Mouse (Mus musculus) kidney, adult 11 months (tissue): ENCODE results near the gene Trafd1.
"Not testable (repeated sequence)": the region's sequence is repeated elsewhere in the genome, so short reads cannot be mapped to it uniquely, and the experiment has no call there.

Experiments used
- DNase-seq: peaks from one replicate; pipeline ENCODE4 v3.0.0; 2022

Trafd1 gene

DNA sequence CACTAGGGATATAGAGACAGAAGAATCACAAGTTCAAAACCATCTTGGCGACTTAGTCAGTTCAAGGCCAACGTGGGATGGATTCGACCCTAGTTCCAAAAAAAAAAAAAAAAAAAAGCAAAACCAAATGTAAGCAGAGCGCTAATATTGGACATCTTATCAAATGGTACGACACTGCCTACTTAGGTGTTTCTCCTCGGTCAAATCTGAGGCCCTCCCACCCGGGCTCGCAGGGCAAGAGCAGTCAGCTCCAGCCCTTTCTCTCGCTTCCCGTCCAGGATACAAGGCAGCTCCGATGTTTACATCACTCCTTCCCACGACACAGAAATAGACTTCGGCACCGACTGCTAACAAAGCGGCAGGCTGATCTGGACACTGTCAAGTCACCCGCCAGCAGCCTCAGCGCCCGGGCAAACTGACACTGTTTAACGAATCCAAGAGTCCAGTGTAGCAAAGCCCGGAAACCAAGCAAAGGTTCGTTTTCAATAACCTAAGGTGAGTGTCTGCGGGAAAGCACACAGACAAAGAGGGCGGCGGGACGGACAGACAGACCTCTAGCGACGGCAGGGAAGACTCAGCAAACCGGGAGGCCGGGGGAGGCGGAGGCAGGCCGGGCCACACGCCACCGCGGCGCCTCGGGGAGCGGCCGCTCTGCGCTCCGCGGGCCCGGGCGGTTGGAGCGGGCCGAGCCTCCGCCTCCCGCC, 523 bp downstream of the Trafd1 start:
- DNase-seq: peak; percentile 72

DNA sequence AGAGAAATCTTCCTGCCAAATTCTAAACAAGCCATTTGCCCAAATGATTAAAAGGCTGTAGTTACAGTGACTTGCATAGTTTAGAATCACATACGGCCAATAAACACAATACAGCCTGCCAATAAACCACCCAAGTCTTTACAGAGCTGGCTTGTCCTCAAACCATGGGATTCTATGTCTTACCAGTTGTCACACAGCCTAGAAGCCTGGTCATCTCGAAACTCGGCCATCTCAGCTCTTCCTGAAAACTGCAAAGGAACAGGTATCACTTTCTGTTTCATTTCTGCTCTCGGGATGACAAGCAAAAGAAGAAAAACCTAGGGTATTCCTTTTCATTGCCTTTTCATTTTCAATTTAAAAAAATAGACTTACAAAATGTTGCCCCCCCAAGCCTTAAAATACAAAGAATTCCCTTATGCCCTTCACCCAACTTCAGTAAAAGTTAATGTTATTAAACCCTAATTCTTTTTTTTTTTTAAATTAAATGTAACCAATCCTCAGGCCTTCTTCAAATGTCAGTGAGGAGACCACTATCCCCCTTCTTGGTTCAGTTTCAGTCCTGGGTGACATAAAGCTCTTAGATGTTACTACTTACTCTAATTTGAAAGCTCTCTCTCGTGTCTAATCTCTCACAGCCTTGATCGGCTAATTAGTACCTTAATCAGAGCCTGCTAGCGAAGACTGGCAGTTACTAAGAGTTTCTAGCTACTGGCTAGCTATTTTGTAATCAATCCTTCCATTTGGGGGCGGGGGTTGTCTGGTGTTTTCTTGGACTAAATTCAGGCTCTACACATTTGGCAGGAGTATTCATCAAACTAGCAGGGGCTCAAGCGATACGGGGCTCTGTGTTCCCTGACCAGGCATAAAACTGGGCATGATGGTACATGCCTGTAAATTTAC, 1.3 kb downstream of the Trafd1 start:
- DNase-seq: no peak

DNA sequence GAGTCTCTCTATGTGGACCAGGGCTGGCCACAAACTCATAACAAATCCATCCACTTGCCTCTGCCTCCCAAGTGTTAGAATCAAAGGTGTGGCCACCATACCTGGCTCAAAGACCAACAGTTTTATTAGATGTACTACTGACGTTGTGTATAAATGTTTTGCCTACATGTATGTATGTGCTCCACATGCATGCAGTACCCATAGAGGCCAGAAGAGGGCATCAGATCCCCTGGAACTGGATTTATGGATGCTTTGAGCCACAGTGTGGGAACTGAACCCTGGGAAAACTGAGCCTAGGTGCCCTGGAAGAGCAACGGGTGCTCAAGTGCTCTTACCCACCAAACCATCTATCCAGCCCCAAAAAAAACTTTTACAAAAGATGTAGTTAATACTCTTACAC, 4.7 kb downstream of the Trafd1 start:
- no peak for DNase-seq

DNA sequence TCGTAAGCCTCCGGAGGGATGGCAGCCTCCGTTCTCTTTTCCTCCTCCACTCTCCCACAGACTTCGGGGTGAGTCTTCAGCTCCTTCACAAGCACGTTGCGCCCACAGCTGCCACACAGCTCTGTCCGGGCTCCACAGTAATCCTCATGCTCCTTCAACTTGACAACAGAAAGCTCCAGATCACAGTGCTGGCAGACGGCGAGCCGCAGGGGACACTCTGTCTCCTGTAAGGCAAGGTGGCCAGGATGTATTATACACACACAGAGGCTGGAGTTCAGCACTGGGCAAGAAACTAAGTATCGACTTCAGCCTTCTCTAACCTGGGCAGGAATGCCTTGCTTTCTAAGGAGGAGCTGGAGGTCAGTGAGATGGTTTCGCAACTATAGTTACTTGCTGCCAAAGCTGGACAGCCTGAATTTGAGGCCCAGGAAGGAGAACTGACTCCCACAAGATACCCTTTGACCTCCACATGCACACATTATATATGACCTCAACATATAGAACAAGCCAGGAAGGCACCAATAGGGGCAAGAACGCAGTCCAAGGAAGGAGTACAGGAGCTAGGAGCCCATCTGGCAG, 6.7 kb downstream of the Trafd1 start:
- no peak for DNase-seq

DNA sequence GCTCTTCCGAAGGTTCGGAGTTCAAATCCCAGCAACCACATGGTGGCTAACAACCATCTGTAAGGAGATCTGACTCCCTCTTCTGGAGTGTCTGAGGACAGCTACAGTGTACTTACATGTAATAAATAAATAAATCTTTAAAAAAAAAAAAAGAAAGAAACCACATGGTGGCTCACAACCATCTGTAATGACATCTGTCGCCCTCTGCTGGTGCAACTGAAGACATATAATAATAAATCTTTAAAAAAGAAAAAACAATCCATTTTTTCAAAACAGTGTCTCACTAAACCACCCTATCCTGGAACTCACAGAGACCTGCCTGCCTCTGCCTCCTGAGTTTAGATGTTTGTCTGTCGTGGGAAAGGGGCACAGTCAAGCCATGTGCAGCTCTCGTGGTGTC, 8.5 kb downstream of the Trafd1 start:
- not testable (repeated sequence) for DNase-seq

DNA sequence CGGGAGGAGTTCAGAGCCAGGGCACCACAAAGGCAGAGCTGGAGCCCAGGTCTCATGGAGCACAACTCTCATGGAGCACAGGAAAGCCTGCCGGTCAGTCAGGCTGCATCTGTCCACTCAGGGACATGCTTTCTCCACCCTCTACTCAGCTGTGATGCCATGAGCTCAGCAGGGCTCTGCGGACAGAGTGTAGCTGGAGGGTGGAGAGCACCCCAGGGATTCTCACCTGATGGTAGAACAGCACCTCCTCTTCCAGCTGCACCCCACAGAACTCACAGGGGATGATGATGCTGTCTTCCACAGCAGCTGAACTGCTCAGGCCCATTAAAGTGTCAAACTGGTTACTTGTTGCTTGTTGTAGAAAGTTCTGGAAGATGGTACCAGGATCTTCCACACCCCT, 10.6 kb downstream of the Trafd1 start:
- DNase-seq: no peak

DNA sequence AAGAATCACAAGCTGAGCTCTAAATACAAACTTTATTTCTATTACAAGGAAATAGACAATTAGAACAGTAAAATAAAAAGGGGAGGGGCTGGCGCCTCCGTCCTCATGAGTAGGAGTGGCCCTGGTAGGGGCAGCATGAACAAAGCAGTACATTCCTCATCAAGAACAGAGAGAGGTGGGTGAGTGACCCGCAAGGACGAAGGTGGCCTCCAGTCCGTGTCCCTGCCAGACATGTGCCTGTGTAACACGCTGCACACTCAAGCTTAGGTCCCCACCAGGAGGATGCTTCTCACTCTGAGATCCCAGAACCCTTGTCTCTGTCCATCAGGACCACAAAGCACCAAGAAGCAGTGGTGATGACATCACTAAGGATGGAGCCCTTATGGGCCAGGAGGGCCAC, 13.7 kb downstream of the Trafd1 start:
- DNase-seq: no peak

DNA sequence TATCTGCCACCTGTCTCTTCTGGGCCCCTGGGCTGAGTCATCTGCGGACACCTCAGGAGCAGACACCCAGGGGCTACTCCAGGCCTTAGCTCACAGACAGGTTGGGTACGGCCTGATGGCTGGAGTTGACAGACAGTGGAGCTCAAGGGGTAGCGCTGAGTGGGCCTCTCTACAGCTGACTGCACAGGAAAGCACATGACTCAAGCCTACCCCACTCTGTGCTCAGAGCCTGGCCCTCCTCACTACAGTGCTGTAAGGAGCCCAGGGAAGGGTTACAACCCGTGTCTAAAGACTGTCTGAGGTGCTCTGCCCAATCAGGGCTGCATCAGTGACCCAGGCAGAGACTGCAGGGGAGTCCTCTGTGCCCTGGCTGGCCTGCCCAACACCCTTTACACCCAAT, 18.2 kb downstream of the Trafd1 start:
- no peak for DNase-seq

DNA sequence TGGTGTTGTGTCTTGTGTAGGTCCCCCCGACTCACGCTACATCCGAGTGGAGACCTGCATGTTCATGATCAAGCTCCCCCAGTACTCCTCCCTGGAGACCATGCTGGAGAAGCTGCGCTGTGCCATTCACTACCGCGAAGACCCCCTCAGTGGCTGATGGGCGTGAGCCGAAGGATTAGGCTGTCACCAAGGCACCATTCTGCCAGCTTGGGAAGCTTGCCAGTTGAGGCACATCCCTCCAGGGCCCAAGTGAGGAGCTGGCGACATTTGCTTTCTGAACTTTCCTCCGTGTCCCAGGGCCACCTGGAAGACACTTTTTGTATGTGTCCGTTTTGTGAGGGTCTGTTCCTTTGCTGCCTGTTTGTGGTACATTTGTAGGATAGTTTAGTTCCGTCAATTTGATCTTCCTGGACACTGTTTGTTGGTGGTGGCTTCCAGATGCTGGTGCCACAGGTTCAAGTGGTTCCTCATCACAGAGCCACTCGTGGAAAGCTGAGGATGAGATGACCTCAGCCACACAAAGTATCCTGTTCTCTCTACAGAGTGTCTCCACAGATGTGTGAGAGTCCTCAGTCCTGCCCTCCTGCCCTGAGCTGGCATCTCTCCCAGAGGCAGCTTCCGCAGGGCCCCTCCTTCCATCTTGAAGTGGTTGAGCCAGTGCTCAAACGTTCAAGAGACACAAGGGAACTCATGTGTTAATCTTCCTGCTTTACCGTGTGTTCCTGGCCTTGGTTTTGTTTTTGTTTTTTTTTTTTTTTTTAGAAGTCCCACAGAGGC, 18.8 kb downstream of the Trafd1 start:
- no peak for DNase-seq

DNA sequence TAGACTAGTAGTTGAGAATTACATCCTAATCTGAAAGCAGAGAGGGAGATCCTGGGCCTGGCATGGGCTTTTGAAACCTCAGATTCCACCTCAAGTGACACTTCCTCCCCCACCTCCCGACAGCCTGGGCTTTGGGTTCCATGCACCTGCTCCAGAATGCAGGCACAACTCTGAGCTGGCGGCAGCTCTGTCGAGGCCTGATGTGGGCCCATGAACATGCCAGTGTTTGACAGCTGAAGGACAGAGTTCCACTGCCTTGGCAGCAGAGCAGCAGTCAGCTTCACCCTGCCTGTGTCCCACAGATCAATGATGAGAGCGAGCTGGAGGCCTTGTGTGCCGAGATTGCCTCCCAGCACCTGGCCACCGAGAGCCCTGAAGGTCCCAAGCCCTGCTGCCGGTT, 22.0 kb downstream of the Trafd1 start:
- no peak for DNase-seq

DNA sequence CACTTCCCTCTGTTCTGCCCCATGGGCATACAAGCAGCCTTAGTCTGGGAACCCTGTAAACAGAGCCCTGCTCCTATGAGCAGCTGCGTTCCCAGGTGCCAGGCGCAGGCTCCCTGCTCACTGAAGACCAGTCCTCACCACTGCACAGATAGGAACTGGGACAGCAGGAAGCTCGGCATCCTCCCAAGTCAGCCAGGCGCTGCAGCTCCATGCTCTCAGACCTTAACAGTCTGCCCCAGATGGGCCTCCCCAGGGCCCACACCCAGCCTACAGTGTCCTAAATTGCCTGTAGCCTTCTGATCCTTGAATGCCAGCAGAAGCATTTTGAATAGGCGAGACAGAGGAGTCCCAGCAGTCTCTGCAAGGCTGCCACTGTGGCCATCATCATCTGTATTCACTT, 23.7 kb downstream of the Trafd1 start:
- DNase-seq: no peak

DNA sequence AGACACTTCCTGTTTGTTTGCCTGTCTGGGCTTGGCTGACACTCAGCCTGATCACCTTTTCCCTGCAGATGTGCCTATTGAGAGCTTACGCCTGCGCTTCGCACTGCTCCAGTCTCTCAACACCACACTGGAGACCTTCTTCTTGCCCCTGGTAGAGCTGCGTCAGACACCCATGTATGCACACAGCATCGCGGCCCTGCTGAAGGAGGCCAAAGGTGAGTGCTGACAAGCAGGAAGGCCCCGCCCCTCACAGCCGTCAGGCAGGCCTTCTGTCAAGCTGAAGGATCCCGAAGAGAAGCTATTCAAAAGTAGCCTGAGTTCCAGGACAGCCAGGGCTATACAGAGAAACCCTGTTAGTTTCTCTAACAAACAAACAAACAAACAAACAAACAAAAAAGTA, 26.2 kb downstream of the Trafd1 start:
- no peak for DNase-seq

DNA sequence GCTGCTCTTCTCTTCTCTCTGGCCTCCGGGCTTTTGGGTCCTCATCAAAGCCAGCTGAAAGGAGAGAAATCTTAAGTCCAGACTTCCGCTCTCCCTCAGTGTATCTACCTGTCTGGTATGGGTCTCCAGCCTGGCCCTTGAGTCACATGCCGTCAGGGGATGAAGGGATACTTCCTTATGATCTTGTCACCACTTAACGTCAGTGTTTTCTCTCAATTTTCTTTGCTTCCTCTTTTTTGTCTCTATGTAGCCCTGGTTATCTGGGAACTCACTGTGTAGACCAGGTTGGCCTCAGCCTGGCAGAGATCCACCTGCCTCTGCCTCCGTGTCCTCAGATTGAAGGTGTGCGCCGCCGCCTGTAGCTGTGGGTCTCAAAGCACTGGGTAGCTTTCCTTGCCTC, 41.4 kb downstream of the Trafd1 start:
- DNase-seq: no peak

DNA sequence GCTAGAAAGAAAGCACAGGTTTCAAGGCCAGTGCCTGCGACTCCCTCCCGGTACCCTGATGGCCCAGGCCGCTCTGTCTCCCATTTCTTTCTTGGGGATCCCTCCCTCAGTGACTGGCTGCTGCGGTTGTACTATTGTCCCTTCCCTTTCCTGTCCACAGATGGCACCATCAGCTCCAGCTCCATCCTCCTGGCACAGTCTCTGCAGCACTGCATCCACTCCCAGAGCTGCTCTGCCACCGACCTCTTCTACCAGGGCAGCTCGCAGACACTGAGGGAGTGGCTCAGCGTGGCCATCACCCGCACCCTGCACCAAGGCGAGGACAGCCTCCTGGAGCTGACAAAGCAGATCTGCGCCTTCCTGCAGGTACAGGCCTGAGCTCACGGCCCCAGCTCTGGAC, 42.9 kb downstream of the Trafd1 start:
- DNase-seq: no peak

DNA sequence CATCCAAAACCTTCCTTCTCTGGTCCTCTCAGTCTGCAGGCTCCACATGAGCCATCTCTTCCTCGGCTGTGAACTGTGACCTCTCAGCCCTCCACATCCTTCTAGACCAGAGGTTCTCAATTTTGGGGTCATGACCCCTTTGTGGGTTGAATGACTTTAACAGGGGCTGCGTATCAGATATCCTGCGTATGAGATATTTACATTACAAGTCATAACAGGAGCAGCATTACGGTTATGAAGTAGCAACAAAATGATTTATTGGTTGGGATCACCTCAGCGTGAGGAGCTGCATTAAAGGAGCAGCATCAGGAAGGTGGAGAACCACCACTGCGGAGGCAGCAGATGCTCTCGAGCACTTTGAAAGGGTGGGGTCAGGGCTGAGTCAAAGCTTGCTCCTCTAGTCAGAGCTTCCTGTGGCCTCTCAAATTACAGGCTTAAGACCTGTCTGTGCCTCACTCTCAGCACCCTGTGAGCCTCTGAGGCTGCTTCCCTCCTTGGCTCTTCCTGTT, 44.4 kb downstream of the Trafd1 start:
- no peak for DNase-seq

DNA sequence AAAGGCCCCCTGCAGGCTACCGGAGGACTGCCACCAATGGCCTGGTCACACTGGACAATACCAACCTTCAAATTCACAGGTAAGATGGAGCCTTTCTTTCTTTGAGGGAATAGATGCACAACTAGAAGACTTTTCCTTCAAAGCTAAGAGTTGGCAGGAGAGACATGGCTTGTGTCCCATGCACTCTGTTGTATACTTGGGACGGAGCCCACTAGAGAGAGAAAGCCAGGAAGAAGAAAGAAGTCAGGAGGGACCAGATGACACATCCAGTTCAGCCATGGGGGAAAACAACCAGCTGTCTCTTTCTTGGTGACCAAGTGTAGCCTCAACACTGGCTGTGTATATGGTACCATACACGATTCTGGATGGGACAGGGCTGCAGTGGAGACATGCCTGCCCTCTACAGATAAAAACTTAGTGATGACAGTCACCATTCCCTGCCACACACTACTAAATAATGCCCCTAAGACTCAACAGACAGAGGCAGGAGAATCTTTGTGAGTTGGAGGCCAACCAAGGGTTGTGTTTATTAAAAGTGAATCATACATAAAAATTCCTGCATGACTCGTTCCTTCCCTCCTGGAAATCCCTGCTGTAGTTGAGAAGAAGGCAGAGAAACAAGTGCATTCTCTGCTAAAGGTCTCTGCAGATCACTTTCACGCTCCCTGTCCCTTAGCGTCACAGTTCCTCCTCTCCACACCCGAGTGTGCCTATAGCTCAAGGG, 45.8 kb downstream of the Trafd1 start:
- no peak for DNase-seq

DNA sequence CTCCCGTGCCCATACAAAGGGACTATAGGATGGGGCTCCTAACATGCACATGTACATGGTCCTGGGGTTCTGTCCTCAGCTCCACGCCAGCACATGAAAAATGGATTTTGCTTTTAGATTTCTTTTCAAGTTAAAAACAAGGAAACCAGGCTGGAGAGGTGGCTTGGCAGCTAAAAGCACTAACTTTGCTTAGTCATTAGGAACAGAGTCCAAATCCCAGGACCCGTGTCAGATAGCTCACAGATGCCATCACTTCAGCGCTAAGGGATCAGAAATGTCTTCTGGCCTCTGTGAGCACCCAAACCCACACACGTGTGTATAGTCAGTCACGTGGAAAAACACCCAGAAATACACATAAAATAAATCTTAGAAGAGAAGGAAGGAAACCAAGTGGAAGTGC, 48.7 kb downstream of the Trafd1 start:
- peak; percentile 15 for DNase-seq

DNA sequence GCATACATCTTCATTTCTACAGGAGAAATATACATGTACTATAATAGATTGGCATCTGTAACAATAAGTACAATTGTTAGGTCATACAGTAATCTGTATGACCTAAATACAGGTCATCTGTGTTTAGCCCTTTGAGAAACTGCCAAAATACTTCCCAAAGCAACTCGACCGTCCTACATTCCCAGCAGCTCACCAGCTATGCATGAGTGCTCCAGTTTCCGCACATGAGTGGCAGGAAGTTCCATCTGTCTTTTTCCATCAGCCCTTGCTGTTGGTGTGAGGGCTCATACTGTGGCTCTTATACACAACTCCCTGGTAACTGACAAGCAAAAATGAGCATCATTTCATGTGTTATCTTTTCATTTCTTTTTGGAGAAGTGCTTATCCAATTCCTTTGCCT, 49.4 kb downstream of the Trafd1 start:
- peak; percentile 9 for DNase-seq

DNA sequence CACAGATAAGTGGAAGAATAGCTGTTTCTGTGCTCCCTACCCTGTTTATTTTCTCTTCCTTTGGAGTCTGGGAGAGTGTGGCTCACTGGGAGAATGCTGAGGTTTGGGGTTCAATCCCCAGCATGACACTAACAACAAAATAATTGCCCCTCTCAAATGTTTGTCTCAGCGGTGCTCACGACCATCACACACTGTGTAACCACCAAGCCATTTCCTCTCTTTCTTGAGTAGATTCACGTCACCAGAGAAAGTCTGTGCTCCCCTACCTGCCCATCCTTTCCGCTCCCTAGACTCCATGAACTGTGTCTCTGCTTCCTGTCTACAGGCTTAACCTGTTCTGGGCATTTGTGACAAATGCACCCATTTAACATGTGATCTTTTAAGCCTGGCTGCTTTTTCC, 50.0 kb downstream of the Trafd1 start:
- no peak for DNase-seq

DNA sequence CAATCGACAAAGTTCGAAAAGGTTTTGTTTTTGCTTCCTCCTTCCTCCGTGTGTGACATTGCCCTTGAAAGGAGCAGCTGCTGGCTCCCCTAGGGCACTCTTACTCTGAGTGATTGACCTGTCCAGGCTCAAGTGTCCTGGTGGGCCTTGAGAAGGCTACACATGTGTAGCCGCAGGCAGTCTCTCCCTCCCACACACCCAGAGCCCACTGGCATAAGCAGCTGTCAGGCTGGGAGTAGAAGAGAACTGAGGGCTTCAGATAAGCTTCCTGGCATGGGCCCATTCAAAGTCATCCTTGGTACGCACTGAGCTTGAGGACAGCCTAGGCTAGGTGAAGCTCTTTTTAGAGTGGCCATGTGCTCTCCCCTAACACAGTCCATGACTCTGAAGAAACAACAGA, 51.0 kb downstream of the Trafd1 start:
- DNase-seq: no peak

DNA sequence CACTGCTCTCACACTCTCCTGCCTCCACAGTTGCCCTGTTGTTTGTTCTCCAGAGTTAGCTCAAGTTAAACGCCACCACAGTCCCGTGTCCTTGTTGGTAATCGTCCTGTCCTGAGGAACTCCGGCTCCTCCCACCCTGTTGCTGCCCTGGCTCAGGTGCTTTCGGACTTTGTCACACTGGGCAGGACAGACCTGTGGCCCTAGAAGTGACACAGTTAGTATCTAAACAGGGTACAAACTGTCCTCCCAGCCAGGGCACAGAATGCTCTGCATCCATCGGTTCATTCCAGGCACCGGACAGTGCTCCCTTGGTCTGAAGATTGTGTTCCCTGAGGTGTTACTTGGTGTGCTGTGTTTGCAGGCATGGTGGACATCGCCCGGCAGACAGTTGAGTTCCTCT, 51.5 kb downstream of the Trafd1 start:
- DNase-seq: peak; percentile 67

DNA sequence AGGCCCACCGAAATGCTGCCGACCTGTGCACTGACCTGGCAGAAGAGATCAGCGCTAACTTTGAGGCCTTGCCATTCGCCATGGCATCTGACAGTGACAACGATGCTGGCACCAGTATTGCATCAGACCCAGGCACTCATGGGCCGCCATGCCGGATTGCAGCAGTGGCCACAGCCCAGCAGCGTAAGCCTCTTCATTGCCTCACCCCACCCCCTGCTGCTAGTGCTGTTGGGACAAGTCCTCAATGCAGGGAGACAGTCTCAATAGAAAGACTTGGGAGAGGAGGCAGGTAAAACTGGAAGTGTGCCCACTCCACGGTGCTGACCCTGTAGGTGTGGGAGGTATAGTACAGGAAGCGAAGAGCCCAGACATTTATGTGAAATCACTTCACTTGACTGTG, 53.7 kb downstream of the Trafd1 start:
- no peak for DNase-seq
